Mouse (Mus musculus) midbrain, postnatal 0 days (tissue): ENCODE results near the gene Hoxd1. TPM values are rescaled to one million over a fixed set of nuclear protein-coding genes. Genes with fewer than 3 reads are reported as not detected.
A peak's percentile ranks its signal among the peaks of the same experiment; 100 is the strongest.

Experiments
- ATAC-seq: fragments of 200-750 bp; cut with Nextera tagmentation; 2 replicates; pipeline ENCODE4 v1.8.0; 2017; ENCODE audit warnings: moderate number of reproducible peaks, mild to moderate bottlenecking, moderate TSS enrichment, moderate library complexity; ENCODE audit not compliant: low FRiP score
- DNase-seq: peaks from one replicate; pipeline ENCODE4 v3.0.0-alpha.2; 2015; ENCODE audit warnings: low spot score
- H3K27ac ChIP-seq: fragments of 300-500 bp; sonication (generic); 2 replicates; pipeline ENCODE4 v1.5.1; 2014; ENCODE audit warnings: low read depth, mild to moderate bottlenecking, low read length, mixed read lengths
- H3K27me3 ChIP-seq: fragments of 300-500 bp; sonication (generic); 2 replicates; pipeline ENCODE4 v1.6.1; 2014; ENCODE audit warnings: low read length, control low read depth, mixed read lengths; ENCODE audit not compliant: insufficient read depth
- H3K36me3 ChIP-seq: fragments of 300-500 bp; sonication (generic); 2 replicates; pipeline ENCODE4 v1.6.1; 2014; ENCODE audit warnings: low read length, control low read depth, mixed read lengths; ENCODE audit not compliant: insufficient read depth
- H3K4me1 ChIP-seq: fragments of 300-500 bp; sonication (generic); 2 replicates; pipeline ENCODE4 v1.6.1; 2014; ENCODE audit warnings: mild to moderate bottlenecking, control low read depth, antibody characterized with exemption, low read length, mixed read lengths; ENCODE audit not compliant: insufficient read depth
- H3K4me2 ChIP-seq: fragments of 300-500 bp; sonication (generic); 2 replicates; pipeline ENCODE4 v1.6.1; 2014; ENCODE audit warnings: low read depth, mild to moderate bottlenecking, low read length, mixed read lengths; ENCODE audit not compliant: poor library complexity, severe bottlenecking
- H3K4me3 ChIP-seq: fragments of 300-500 bp; sonication (generic); 2 replicates; pipeline ENCODE4 v1.5.1; 2014; ENCODE audit warnings: low read depth, mild to moderate bottlenecking, low read length, moderate library complexity
- H3K9ac ChIP-seq: fragments of 300-500 bp; sonication (generic); replicated peaks from 2 replicates; pipeline ENCODE4 v1.6.1; 2014; ENCODE audit warnings: mild to moderate bottlenecking, low read length, moderate library complexity, mixed read lengths; ENCODE audit not compliant: poor library complexity, severe bottlenecking
- H3K9me3 ChIP-seq: fragments of 300-500 bp; sonication (generic); 2 replicates; pipeline ENCODE4 v1.6.1; 2016; ENCODE audit warnings: low read length, control low read depth
- CTCF ChIP-seq: IDR thresholded peaks from 2 replicates; pipeline ENCODE4 v1.5.1; 2016; ENCODE audit warnings: antibody characterized with exemption, mild to moderate bottlenecking
- WGBS: fragments of 180-500 bp; shearing (Covaris S2); extraction: QIAGEN DNeasy Blood & Tissue Kit; methylation state at CpG from one replicate; pipeline ENCODE4 v1.1.7; 2014; 5-methylcytosine and 5-hydroxymethylcytosine counted together
- polyA plus RNA-seq: library from polyadenylated mRNA; unstranded; fragments of >200 nt; fragmentation: Nextera tagmentation; extraction: Ambion mirVana; gene quantifications from 2 replicates; pipeline ENCODE4 v1.2.1, GENCODE M21; 2015
- total RNA-seq: library from RNA; depleted of rRNA; stranded (reverse); fragments of >200 nt; gene quantifications from 2 replicates; pipeline ENCODE4 v1.2.3, GENCODE M21; 2014

The Hoxd1 gene
- total and polyA plus RNA-seq, 2 experiments from 2014 or later: not detected

DNA sequence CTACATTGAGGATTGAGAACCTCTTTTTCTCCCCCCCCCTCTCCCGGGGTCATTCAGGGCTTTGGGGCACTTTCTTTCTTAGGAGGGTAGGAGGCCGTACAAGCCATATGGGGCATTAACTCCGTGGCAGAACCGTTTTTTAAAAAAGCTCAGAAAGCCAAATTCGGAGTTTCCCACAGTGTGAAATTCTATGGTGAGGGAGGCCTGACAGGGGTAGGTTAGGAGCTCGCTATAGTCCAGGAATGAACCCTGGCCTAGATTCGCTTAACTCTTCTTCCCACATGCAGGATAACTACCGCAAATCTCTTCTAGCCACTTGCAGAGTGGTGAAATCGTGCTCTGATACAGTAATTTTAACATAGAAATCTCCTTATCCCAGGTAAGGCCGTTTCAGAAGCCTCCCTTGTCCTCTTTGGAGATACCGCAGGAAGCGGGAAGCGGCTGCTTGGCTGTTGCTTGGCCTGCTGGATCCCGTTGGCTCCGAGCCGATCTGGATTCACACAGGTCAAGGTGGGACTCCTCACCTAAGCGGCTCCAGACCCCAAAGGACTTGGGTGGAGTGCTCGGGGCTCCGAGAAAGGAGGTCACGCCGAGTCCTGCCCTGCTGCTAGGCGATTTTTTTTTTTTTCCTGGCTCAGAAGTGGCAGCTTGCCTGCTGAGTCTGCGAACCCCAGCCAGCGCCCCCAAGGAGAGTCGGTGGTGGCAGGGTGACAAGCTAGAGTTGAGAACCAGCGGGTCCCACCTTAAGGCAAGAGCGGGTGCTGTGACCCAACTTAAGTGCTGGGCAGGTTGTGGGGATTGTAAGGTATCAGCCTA, 27.6 kb upstream of the Hoxd1 start:
- ATAC-seq: no peak
- Histone ChIP-seq H3K4me1 (no peaks in the 10 kb centered on the region), H3K27me3 (peaks cover 98% of the 10 kb centered on the region), H3K9me3 (no peaks in the 10 kb centered on the region), H3K27ac (no peak overlapping the region), H3K4me2 (no peak overlapping the region), H3K36me3 (no peaks in the 10 kb centered on the region), H3K4me3 (no peak overlapping the region), H3K9ac (no peak overlapping the region)
- no peak for TF ChIP-seq CTCF
- WGBS: under 1% methylated on average over 27 of the region's 27 CpGs
- DNase-seq: no peak

DNA sequence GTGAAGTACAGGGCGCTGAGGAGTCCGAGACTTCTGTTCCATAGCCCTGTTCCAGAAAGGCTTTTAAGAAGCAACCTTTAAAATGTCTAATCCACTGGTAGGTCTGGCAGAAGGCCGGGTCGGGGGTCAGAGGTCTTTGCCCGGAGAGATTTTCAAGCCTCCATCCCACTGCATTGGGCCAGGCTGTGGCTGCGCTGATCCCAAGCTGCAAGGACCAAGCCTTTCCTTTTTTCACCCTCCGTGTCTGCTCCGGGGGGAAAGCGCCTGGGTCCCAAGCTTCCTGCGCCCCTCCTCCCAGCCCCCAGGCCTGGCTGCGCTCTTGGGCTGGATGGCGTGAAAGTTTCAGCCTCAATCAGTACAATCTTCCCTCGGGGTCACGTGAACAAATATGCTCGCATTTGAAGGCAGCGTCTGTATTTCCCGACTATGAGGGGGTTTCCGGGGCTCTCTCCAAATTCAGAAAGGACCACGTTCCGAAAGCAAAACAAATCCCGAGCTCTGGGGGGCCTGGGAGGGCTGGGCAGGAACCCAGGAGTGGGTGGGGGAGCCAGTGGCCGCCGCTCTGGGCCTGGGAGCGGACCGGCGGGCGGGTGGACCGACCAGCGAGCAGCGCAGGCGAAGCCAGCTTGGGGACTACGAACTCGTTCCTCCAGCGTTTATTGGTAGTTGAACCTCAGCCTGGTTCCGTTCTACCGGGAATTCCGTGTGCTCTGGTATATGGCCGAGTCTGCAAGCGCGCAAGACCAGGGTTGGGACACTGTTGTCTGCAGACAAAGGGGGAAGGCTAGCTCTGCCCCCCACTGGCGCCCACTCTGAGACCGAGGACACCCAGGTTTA, 26.7 kb upstream of the Hoxd1 start:
- 1% methylated on average over 42 of the region's 42 CpGs for WGBS
- H3K4me2 ChIP-seq: peak overlapping the region; percentile 4; the same call in 1 of the 2 replicates
- peaks cover 96% of the 10 kb centered on the region for H3K27me3 ChIP-seq
- H3K9me3 ChIP-seq: no peaks in the 10 kb centered on the region
- no peak for TF ChIP-seq CTCF
- ATAC-seq: no peak
- no peaks in the 10 kb centered on the region for H3K4me1 ChIP-seq
- H3K27ac ChIP-seq: no peak overlapping the region
- H3K9ac ChIP-seq: no peak overlapping the region
- DNase-seq: peak; percentile 51
- H3K36me3 ChIP-seq: no peaks in the 10 kb centered on the region
- H3K4me3 ChIP-seq: no peak overlapping the region

DNA sequence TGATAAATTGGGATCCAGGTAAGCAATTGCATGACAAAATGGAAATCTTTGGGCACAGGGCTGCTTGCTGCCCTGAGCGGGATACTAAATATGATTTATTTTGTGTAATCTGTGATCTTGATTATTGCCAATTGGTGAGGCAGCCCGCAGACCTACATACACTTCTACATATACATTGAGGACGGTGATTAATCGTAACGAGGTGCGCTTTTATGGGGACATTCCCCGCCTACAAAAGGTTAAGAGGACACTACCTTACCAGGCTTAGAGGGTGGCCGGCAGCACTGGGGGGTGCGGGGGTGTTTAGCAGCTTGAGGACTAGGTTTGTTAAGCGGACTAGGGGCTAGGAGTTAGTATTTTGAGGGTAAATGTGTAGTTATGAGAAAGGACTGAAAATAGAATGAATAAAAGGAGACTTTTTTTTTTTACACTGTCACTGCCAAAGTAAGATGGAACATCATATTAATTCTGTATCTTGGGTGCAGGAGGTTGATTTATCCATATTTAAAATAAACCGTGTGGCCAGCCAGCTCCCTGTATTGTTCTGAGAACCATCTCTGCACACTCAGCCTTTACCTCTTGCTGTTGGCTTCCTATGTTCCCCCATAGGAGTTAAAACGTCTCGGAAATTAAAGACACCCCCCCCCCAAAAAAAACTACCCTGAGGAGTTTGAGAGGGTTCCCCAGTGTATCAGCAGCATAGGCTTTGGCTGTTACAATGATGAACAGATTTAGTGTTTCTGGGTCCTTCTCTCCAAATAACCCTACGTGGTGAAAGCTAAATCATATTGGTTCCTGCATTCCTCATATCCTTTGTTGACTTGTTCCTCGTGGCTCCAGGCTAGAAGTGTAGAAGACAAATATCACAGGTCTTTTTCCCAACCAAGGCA, 25.8 kb upstream of the Hoxd1 start:
- Histone ChIP-seq H3K36me3 (no peaks in the 10 kb centered on the region), H3K4me3 (no peak overlapping the region), H3K9me3 (no peaks in the 10 kb centered on the region), H3K27ac (no peak overlapping the region), H3K4me1 (no peaks in the 10 kb centered on the region), H3K27me3 (peaks cover 96% of the 10 kb centered on the region), H3K9ac (no peak overlapping the region), H3K4me2 (no peak overlapping the region)
- no peak for TF ChIP-seq CTCF
- no peak for ATAC-seq
- 3% methylated on average over 15 of the region's 15 CpGs for WGBS
- no peak for DNase-seq

DNA sequence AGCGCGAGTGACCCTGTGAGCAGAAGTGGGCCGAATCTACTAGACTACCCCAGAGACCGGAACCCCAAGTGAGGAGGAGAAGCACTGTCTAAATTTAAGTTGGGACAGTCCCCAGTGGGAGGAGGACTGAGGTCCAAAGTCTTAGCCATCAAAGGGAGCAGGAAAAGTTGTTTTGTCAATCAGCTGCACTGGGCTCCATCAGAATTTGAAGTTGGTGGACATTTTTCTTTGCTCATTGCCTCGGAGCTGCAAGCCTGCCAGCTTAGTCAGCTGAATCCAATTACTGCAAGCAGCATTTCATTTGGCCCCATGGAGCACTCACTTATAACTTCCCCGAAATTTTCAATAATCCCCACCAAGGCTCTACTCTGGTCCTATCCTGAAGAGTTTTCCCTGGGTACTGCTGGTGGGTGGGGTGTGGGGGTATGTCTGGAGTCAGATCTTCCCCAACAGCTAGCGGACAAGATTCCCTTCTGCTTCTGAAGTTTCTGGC, 25.2 kb upstream of the Hoxd1 start:
- H3K9me3 ChIP-seq: no peaks in the 10 kb centered on the region
- H3K4me3 ChIP-seq: no peak overlapping the region
- peaks cover 96% of the 10 kb centered on the region for H3K27me3 ChIP-seq
- H3K9ac ChIP-seq: no peak overlapping the region
- H3K4me1 ChIP-seq: no peaks in the 10 kb centered on the region
- H3K4me2 ChIP-seq: no peak overlapping the region
- ATAC-seq: no peak
- TF ChIP-seq CTCF: no peak
- no peak for DNase-seq
- no peaks in the 10 kb centered on the region for H3K36me3 ChIP-seq
- H3K27ac ChIP-seq: no peak overlapping the region
- WGBS: 2% methylated on average over 7 of the region's 7 CpGs

DNA sequence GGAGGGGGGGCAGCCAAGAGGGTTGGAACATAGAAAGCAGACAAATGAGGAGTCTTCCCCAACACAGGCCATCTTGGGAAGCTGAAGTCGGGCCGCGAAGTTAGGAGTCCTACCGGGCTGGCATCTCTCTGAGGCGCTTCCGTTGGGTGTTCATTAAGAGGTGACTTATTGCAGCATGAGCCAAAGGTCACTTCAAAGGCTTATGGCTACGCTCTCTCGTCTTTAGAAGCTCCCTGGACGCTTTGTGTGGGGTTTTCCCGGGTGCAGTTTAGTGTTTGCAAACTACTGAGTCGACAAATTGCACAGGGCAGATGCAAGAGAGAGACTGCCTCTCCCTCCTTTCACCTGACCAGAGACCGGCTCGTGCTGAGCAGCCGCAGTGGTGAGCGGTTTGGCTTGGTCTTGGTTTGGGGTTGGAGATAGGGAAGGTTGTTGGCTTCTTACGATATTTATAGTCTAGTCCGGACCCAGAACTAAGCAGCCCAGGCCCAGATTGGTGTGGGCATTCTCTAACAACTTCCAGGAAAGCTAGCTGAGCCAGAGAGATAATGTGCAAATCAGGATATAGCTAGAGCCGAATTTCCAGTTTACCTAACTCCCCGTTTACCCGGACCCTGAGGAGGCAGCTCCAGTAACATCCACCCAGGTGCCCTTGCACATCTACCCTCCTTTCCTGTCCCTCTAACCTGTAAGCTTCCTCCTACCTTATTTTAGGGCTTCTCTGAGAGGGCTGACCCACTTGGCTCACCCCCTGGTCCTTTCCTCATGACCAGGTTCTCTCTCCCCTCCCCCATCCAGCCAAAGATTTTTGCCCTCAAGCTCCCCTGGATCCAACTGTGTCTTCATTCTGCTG, 23.9 kb upstream of the Hoxd1 start:
- Histone ChIP-seq H3K36me3 (no peaks in the 10 kb centered on the region), H3K9ac (no peak overlapping the region), H3K27ac (no peak overlapping the region), H3K4me3 (no peak overlapping the region), H3K27me3 (peaks cover 95% of the 10 kb centered on the region), H3K9me3 (no peaks in the 10 kb centered on the region), H3K4me1 (no peaks in the 10 kb centered on the region), H3K4me2 (no peak overlapping the region)
- TF ChIP-seq CTCF: no peak
- no peak for ATAC-seq
- 1% methylated on average over 20 of the region's 20 CpGs for WGBS
- no peak for DNase-seq
